Mouse (Mus musculus) kidney, adult 8-10 months (tissue): Measurements from ENCODE around the gene Marco.

Source experiments
- DNase-seq, 2 experiments: peaks; one replicate each; pipeline ENCODE4 v3.0.0; 2022

Gene Marco

GRCm38 (mm10) chr1:120435591-120435990 is 69.2 kb downstream of the Marco start:
- DNase-seq, result no peak

- DNase-seq, result no peak
Observed at GRCm38 (mm10) chr1:120430171-120430570, 74.7 kb downstream of the Marco start.

- DNase-seq, result no peak
Observed at GRCm38 (mm10) chr1:120425587-120425986, 79.2 kb downstream of the Marco start.
